Mouse (Mus musculus) left cerebral cortex, adult 9 months (tissue): Measurements from ENCODE around the gene Gabarapl2.

ENCODE experiments used
- DNase-seq, 2 experiments: peaks; one replicate each; pipeline ENCODE4 v3.0.0; 2022; ENCODE audit warnings: low spot score in 2 of 2

The Gabarapl2 gene

GRCm38 (mm10) chr8:111940171-111941100 is at the start of gene Gabarapl2:
Gene Gabarapl2 (plus strand): TSS chr8:111940703.
- peak; percentile 92 to 97 for DNase-seq

DNA sequence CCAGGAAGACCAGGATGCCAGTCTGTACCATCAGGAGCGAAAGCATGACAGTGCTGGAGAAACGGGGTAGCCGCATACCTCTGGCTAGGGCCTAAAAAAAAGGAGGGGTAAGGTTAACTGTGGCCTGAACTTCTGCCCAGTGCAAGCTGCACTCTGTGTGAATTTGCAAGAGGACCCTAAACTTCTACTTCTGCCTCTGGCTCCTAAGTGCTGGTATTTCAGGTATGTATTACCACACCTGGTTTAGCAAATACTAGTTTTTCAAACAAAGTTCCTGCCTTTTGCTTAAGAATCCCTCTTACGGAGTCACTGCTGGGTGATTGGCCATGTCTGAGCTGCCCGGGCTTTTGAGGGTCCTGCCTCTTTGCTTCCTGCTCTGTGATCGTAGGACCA is 49.6 kb upstream of the Gabarapl2 start:
- no peak for DNase-seq

DNA sequence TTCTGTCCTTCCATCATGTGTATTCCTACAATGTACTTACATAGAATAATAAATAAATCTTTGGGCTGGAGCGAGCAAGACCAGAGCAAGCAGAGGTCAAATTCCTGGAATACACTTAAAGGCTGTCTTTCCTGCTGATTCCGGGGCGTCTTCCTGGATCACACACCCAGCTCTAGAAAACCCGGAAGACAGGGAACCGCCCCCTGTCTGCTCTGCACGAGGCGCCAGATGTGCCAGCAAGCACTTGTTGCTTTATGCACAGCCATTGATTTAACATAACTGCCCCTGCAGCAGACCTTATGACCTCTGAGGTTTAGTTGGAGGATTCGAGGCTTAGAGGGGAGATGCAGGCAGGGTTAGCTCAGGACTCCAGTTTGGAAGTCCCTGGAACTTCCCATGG is 48.5 kb upstream of the Gabarapl2 start:
- DNase-seq, result no peak

DNA sequence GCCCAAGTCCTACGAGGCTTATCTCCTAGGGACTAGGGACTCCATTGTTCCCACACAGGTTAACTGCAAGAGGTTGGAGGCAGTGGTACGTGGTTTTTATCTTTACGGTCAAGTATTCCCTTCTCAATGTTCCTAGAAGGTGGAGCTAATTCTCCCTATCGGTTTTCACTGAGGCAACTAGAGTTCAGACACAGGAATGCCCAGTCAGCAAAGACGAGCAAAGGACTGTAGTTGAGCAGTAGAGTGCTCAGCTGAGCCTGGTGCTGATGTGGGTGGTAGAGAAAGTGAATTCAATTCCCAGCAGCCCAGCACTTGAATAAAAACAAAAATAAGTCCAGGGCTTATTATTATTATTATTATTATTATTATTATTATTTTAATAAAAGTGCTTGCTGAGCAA is 47.9 kb upstream of the Gabarapl2 start:
- DNase-seq, result no peak

DNA sequence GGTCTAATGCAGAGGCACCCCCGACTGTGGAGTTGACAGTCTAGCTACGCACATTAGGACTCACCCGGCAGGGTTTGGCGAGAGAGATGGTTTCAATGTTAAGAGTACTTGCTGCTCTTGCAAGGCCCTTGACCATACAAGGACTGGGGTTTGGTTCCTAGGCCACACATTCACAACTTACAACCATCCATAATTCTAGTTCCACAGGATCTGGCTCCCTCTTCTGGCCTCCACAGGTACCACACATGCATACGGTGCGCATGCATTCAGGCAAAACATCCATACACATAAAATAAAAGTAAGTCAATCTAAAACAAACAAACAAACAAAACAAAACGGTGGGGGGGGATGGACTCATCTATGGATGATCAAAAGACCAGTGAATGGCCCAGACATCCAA is 45.5 kb upstream of the Gabarapl2 start:
- DNase-seq, result no peak

GRCm38 (mm10) chr8:111898586-111898985 is 41.9 kb upstream of the Gabarapl2 start:
- DNase-seq, result no peak

- DNase-seq, result no peak
Measured at GRCm38 (mm10) chr8:111902080-111902479, 38.4 kb upstream of the Gabarapl2 start.

GRCm38 (mm10) chr8:111905500-111906121 is 34.9 kb upstream of the Gabarapl2 start:
- DNase-seq, result no peak

DNA sequence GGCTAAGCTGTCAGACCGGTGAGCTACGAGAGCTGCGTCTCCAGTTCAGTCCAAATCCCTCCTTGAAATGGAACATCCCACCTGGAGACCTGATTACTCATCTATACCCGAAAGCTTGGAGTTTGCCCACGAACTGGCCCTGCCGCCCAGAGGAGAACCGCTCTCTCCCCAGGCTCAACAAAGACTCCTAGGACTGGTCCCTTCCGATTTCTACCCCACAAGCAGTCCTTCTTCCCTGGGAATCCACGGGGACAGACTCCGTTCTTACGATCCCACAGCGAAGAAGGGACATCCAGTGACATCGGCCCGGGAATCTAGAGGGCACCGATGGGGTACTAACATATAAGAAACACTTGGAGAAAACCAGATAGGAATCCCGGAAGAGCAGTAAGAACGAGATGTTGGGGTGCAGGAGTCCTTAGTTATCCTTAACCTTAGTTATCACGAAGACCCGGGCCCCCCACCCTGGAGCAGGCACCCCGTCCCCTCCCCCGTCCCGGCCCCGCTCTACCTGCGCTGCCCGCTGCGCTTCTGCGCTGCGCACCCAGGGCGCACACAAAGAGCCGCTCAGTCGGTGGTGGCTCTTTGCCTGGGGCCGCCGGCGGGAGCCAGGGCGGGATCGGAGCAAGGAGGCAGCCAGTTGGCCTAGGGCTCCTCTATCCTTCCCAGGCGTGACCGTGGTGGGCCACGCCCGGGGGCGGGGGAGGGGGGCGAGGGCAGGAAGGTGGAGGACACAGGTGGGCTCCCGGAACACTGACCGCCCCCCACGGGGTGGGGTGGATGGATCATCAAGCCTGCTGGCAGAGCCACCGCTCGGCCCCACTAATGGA is 30.7 kb upstream of the Gabarapl2 start, which contains the start of gene Chst5:
Gene Chst5, minus strand, starts transcription at position 827 of the 830 bp plus-strand sequence.
- DNase-seq, result no peak

DNA sequence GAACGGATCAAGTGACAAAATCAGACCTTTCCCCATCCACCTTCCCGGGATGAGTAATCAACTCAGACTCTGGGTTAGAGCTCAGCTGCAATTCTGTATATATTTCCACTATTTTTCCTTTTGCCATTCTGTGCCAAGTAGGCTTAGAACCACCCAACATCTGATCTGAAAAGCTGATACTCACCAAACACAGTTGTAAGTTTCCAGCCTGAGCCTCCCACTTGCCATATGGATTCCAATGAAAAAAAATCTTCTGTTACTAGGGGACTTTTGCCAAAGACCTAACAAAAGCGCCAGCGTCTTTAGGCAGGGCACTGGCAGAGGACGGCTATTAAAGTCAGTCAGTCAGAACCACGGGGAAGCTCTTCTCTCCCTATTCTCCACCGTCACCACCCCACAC is 28.9 kb upstream of the Gabarapl2 start:
- DNase-seq, result peak in 1 of 2 experiments; percentile 60

DNA sequence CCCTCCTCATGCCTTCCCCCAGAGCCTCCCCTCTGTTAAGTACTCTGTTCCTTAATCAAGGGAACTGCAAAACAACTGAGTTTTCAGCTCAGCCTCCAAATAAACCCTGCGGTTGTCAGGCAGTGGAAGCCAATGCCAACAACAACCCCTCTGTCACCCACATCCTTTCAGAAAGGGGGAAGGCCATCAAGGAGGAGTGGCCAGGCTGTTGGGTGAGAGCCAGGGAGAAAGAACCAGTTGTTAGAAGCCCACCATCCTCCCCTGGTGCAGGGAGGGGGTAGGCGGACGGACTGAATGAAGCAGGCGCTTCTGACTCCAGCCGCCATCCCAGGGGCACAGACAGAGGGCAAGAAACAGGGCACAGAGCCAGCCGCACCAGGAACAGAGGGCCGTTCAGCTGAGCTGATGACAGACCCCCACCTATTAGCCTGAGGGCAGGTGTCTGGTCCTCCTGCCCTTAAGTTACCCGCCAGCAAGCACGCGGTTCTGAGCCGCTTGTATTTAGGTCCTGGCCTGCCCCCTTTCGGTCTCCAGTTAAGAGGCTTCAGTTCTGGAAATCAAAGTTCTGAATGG is 27.6 kb upstream of the Gabarapl2 start:
- no peak for DNase-seq

DNA sequence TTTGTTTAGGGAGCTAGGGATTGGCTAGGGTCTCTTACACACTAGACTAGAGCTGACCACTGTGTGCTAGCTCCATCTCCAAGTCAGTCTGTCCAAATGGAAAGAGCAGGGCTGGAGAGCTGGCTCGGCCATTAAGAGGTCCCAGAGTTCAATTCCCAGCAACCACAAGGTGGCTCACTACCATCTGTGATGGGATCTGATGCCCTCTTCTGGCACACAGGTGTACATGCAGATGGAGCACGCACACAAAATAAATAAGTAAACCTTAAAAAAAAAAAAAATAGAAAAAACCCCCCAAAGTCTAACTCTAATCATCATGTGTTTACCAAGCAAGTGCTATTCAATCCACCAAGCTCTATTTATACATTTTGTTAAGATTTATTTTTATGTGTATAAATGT is 20.8 kb upstream of the Gabarapl2 start:
- no peak for DNase-seq

- DNase-seq, result no peak
Measured at GRCm38 (mm10) chr8:111920971-111921370, 19.5 kb upstream of the Gabarapl2 start.

DNA sequence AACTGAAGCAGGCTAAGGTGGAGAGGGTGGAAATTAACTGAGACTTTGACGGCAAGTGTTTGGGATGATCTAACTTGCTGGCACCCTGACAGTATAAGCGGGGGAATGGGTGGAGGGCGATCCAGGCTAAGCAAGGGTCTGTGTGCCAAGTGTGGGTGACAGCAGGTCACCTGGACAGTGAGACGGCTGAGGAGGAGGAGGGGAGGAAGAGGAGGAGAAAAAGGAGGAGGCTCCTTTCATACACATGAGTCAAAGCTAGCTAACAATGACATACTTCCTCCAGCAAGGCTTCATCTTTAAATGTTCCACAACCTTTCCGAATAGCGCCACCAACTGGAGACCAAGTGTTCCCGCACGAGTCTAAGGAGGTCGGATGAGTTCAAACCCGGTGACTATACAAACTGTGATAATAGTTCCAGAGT is 17.1 kb upstream of the Gabarapl2 start:
- DNase-seq, result peak in 1 of 2 experiments; percentile 35

GRCm38 (mm10) chr8:111924976-111925375 is 15.5 kb upstream of the Gabarapl2 start:
- no peak for DNase-seq

DNA sequence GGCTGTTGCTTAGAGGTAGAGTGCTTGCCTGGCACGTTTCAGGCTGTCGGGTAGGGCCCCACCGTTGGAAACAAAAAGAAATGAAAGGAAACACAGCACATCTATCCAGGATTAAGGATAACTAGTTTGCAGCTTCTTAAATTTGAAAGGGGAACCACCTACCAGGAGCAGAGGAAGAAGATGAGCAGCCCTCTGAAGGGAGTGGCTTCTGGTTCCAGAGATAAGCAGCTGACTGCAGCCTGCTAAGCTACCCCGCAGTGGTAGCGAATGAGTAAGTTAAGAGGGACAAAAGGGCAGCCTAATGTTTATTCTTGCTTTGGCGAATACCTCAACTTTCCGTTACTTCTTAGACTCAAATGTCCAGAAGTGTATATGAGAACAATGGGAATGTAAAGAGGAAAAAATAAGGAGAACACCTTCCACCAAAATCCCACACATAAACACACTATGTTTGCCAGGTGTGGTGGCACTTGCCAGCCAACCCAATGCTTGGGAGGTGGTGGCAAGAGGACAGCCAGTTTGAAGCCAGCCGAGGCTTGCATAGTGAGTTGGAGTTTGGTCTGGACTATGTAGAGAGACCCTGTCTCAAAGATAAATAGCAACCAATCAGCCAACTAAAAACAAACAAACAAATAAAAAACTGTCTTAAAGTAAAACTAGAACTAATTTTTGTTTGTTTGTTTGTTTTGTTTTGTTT is 10.7 kb upstream of the Gabarapl2 start:
- DNase-seq, result no peak

DNA sequence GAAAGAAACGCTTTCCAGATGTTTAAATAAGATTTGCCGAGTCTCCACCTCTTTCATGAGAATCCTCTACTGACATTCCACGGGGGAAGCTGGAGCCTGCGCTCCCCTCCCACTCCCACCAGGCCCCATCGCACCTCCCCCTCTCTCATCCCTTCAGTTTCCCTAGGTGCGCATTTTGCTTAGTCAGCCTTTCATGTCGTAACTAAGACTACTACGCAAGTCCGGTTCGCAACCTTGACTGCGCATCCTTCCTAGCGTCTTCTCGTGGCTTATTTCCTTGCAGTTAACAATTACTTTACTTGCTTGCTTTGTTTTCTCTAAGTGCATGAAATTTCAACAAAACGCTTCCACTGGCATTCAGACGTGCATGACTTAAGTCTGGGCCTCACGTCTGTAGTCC is 8.8 kb upstream of the Gabarapl2 start:
- no peak for DNase-seq

DNA sequence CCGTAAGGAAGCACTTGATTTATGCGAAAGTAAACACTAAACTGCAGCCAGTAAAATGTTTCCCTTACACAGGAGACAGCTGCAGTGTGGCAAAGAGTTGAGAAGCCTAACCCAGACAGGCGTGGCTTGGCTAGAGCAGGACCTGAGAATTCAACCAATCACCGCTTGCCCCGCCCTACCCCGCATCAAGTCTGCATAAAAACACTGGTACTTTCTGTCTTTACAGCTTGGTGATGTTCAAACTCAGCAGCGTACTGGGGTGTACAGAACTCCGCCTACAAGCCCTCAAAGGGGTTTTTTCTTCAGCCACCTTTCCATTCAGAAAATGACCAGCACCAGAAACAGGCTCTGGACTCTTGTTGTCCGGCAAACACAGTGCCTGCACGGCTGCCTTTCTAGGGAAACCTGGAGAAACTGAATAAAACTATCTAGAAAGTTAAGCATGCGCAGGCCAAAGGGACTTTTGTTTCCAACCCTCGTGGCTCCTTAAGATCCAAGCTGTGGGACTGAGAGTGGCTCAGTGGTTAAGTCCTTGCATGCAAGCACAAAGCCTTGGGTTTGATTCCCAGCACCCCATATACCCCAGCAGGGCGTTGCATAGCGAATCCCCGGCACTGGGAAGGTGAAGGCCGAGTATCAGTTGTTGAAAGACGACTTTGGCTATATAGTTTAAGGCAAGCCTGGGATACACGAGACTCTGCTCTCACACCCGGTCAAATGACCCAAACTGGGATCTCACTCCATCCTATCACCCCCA is 7.7 kb upstream of the Gabarapl2 start:
- no peak for DNase-seq

- DNase-seq, result peak; percentile 88 to 90
Measured at GRCm38 (mm10) chr8:111933348-111934076, 7.0 kb upstream of the Gabarapl2 start, which contains the start of gene Tmem231. Gene Tmem231 (minus strand): TSS chr8:111933881.

- DNase-seq, result no peak
Measured at GRCm38 (mm10) chr8:111934201-111934600, 6.3 kb upstream of the Gabarapl2 start.
